Mouse (Mus musculus): ENCODE results near the gene Olfr56.
"Not testable (repeated sequence)": the region's sequence is repeated elsewhere in the genome, so short reads cannot be mapped to it uniquely, and the experiment has no call there.

Gene Olfr56

DNA sequence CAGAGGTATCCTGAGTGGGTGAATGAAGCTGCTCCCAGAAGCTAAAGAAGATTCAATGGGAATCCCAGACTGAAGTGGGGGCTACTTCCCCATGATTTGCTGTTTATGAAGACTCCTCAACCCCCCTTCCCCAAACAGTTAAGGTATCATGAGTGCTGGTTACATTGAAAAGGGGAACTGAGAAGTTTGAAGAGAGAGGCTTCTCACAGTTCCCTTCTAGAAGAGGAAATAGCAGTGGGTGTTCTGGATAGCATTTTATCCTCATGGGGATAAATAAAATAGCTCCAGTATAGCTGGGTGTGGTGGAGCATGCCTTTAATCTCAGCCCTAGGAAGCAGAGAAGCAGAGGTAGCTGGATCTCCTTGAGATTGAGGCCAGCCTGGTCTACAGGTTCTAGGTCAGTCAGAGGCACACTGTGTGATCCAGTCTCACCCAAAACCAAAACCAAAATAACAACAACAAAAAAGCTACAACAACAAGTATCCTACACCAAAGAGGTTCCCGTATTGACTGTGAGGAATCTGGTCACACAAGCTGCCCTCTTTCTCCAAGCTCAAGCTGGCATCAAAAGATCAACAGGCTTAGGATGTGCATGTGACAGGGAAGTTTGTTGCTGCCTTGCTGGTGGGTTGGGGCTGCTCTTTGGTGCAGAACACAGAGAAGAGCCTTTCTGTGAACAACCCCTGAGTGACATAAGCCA lies at the start of gene Olfr56:
Gene Olfr56, plus strand, starts transcription at position 650 of the 700 bp plus-strand sequence.
- in situ Hi-C loops (cut with MboI): not testable (repeated sequence)

DNA sequence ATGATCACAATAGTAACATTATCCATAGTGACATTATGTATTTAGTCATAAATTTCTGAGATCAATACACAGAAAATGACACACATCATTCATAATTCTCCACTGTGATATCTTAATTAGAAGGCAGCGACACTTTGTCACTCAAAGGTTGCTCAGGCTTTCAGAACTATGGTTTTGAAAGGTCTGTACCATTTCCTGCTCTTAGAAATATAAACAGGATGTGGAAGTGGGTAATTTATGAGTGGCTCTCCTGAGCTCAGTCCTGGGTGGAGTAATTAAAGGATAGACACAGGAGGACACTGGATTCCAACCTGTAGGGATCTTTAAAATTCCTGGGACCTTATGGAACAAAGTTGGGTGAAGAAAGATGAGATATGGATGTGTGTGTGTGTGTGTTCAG lies 45.3 kb upstream of the Olfr56 start:
- in situ Hi-C loops (cut with MboI): not testable (repeated sequence)

DNA sequence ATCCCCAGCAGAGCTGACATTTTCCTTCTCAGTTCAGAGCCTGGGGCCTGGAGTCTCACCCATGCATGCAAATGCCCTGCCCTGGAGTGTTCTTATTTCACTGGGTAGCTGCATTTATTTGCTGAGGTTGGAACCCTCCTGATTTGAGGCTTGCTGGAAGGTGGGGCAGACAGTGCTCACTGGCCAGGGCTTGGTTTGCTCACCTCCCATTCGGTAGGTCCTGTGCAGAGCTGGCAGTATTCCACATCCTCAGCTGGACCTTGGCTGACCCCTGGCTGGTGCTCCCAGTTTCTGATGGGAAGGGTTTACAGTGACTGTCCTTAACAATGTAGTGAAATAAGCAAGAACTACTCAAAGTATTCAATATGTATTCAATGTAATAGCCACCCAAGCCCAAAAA lies 44.8 kb upstream of the Olfr56 start:
- in situ Hi-C loops (cut with MboI): not testable (repeated sequence)

DNA sequence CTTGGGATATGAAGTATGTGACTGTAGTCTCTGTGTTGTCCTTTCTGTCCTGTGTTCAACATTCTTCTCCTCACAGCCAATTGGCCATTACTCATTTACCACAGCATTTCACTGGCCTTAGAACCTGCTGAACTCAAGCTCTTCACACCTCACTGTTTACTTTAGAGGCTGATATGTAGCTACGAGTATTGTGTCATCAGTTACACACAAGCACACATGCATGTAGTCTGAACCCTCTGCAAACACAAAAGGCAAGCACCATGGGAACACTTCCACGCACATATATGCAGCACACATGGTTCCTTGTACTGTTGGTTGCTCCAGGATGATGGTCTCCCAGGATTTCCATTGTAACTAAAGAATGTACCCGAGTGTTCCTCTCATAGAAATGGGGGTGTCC lies 43.4 kb upstream of the Olfr56 start:
- in situ Hi-C loops (cut with MboI): not testable (repeated sequence)

DNA sequence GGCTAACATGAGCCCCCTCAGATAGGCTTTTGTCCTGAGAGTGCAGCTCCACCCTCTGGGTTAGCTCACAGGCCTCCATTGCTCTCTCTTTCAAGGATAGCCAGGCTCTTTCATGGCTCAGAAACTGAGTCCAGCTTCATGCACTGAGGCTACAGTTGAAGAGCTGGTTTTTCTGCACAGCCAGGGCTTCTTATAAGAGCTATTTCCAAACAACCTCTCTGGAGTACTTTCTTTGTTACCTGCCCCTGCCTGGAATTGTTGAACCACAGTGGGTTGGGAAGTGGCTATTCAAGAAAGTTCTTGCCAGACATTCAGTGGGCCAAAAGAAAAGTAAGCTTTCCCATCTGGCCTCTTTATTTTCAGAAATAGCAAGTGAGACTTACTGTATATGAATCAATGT lies 39.4 kb upstream of the Olfr56 start:
- in situ Hi-C loops (cut with MboI): not testable (repeated sequence)

DNA sequence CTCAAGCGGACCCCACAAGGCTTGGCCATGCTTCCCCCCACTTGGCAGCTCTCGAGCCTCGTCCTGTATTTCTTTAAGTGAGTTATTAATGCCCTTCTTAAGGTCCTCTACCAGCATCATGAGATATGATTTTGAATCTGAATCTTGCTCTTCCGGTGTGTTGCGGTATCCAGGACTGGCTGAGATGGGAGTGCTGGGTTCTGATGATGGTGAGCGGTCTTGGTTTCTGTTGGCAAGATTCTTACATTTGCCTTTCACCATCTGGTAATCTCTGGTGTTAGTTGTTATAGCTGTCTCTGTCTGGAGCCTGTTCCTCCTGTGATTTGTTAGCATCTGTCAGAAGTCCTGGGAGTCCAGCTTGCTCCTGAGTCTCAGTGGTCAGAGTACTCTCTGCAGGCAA lies 32.6 kb upstream of the Olfr56 start, which contains the start of gene Psme2b:
Gene Psme2b, minus strand, starts transcription at position 101 of the 400 bp plus-strand sequence.
- in situ Hi-C loops (cut with MboI): not testable (repeated sequence)

DNA sequence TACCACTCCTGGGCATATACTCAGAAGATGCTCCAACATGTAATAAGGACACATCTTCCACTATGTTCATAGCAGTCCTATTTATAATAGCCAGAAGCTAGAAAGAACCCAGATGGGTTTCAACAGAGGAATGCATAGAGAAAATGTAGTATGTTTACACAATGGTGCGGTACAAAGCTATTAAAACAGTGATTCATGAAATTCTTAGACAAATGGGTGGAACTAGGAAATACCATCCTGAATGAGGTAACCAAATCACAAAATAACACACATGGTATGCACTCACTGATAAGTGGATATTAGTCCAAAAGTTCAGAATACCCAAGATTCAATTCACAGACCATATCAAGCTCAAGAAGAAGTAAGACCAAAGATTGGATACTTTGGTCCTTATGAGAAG lies 4.0 kb upstream of the Olfr56 start:
- in situ Hi-C loops (cut with MboI): not testable (repeated sequence)

DNA sequence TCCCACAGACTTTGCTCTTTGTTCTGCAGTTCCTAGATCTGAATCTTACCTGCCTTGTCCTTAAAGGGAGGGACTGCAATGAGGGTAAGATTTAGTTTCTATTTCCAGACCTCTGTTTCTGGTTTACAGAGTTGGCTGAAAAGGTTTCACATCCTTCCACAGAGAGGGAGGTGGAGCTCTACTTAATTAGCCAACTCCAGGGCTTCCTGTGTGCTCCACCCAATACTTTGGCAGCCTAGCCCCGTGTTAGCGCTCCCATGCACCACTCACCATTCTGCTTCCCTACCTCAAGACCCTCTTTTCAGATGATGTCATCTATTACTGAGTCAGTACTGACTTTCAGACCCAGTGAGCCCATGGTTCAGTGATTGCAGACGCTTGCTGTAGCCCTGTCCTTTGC lies 562 bp downstream of the Olfr56 start, which contains the start of gene 9930111J21Rik1:
Gene 9930111J21Rik1, minus strand, starts transcription at position 148 of the 400 bp plus-strand sequence.
- in situ Hi-C loops (cut with MboI): not testable (repeated sequence)

DNA sequence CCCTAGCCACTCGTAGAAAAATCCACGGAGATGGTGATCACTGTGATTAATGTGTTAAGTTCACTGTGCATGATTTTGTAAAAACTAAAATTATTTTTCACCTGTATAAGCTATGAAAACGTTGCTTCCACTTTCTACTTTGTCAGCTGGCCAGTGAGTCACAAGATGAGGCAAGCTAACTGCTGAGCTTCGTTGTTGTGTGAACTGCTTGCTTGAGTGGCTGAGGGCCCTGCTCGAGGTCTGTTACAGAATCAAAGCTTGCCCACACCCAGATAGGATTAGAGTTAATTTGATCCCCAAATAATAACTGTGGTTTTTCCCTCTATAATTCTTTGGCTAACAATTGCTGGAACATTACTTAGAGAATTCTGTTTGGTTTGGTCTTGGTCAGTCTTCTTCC lies 1.4 kb downstream of the Olfr56 start:
- in situ Hi-C loops (cut with MboI): not testable (repeated sequence)

DNA sequence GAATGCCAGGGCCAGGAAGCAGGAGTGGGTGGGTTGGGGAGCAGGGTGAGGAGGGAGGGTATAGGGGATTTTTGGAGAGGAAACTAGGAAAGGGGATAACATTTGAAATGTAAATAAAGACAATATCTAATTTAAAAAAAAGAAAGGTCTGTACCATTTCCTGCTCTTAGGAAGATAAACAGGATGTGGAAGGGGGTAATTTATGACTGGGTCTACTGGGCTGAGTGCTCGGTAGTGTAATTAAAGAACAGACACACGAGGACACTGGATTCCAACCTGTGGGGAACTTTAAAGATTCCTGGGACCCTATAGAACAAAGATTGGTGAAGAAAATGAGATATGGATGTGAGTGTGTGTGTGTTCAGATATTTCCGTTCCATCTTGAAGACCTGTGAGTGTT lies 4.2 kb downstream of the Olfr56 start:
- in situ Hi-C loops (cut with MboI): not testable (repeated sequence)

DNA sequence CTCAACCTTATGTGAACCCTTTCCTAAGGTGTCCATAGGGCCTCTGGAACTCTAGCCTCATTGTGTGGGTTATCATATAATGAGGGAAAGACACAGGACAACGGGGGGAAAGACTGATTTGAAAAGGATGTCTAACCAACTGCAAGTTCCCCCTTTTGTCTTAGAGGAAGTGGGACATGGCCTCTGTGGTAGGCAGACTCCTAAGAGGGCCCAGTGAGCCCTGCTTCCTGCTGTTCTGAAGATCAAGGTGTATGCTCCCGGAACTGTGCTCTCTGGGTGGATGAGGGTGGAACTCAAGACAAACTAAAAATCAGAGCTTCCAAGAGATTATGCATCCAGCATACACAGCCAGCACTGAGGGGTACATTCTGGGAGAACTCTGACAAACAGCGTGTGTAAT lies 9.5 kb downstream of the Olfr56 start:
- in situ Hi-C loops (cut with MboI): not testable (repeated sequence)

DNA sequence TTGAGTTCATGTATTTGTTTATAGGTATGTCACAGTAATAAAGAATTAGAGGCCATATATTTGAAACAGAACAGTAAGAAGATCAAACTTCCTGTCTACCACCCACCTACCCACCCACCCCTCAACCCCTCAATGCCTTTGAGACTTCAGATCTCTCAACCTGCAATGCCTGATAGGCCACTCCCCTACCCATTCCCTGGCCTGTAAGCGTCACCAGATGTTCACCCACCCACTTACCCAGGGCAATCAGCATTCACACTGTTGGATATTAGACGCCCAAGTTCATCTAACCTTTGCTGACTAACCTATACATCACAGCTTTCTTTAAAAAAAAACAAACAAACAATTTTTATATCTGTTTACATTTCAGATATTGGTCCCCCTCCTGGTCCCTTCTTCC lies 11.3 kb downstream of the Olfr56 start:
- in situ Hi-C loops (cut with MboI): not testable (repeated sequence)

DNA sequence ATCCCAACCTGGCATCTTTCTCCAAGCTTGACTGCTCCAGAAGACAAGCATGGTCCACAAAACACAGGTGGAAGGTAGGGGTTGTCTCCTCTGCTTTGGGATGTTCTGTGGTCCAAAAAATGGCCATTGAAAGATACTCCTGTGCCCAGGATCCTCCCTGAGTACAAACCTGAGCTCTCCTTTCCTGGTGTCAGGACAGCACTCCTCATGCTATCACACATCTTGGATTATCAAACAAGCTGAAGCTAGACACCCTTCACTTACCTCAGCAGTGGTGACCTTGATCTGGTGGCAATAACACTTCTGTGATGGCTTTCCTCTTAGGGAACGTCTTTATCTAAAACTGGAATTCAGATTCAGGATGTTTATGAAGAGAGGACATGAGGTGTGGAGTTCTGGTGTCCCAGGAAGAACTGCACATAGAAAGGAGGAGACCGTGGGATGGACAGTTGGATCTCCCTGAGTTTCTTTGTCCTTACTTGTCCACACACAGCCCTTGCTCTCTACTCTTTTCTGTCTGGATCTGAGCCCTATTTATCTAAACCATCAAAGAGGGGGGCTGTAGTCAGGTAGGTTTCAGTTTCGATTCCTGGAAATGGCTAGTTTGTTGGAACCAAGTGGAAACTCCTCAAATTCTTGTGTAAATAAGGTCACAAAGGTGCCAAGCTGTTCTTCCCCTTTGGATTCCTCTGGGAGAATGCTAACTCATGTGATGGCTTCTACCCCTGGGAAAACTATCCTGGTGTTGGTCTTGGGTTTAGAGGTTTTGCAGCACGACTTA lies 13.2 kb downstream of the Olfr56 start, which contains the start of gene Gm12185:
Gene Gm12185, minus strand, starts transcription at position 487 of the 781 bp plus-strand sequence.
- in situ Hi-C loops (cut with MboI): not testable (repeated sequence)

DNA sequence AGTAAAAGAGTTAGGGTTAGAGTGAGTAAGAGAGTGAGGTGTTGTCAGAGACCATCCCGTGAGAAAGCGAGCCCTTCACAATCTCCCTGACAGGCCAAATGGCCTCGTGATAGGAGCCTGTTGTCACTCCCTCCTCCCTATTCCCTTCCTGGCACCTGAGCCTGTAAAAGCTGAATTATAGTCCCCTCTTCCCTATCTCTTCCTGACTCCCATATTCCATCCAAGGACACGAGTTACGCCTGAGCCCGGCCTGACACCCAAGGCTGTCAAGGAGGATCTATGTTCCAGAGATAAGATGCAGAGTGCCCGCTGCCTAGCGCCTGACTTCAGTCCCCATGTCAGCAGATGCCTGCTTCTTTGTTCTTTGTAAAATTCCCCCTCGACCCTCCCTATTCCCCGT lies 14.6 kb downstream of the Olfr56 start:
- in situ Hi-C loops (cut with MboI): not testable (repeated sequence)

DNA sequence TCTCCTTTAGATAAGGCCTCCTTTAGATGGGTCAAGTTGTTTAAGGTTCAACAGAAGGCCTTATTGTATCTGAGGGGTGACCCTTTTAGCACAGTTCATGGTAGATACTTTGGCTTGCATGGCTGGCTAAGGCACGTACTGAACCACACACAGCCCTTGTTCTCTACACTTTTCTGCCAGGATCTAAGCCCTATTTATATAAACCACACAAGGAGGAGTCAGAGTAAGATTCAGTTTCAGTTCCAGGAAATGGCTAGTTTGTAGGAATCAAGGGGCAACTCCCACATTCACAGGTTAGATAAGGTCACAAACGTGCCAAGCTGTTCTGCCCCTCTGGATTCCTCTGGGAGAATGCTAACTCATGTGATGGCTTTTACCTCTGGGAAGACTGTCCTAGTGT lies 15.3 kb downstream of the Olfr56 start, which contains the start of gene Tgtp1:
Gene Tgtp1, minus strand, starts transcription at position 155 of the 400 bp plus-strand sequence.
- in situ Hi-C loops (cut with MboI): not testable (repeated sequence)

DNA sequence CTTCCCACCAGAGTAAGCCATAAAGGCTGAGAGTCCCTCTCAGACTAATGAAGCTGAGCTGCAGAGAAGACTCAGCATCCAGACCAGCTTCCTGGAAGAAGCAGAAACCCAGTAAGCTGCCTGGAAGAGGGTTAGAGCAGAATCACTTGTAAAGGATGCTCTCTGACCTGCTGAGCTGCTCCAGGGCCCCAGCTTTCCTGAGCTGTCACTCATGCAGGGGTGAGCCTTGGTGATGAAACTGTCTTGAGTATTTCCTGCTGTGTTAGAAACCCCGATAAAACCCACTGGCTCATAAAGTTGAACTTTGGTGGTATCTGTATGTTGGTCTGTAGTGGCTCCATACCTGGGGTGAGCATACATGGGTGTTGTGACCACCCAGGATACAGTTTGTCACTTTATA lies 21.7 kb downstream of the Olfr56 start:
- in situ Hi-C loops (cut with MboI): not testable (repeated sequence)

DNA sequence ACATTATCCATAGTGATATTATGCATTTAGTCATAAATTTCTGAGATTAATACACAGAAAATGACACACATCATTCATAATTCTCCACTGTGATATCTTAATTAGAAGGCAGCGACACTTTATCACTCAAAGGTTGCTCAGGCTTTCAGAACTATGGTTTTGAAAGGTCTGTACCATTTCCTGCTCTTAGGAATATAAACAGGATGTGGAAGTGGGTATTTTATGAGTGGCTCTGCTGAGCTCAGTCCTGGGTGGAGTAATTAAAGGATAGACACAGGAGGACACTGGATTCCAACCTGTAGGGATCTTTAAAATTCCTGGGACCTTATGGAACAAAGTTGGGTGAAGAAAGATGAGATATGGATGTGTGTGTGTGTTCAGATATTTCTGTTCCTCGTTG lies 27.6 kb downstream of the Olfr56 start:
- in situ Hi-C loops (cut with MboI): not testable (repeated sequence)

DNA sequence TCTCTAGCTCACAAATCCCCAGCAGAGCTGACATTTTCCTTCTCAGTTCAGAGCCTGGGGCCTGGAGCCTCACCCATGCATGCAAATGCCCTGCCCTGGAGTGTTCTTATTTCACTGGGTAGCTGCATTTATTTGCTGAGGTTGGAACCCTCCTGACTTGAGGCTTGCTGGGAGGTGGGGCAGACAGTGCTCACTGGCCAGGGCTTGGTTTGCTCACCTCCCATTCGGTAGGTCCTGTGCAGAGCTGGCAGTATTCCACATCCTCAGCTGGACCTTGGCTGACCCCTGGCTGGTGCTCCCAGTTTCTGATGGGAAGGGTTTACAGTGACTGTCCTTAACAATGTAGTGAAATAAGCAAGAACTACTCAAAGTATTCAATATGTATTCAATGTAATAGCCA lies 28.1 kb downstream of the Olfr56 start:
- in situ Hi-C loops (cut with MboI): not testable (repeated sequence)

DNA sequence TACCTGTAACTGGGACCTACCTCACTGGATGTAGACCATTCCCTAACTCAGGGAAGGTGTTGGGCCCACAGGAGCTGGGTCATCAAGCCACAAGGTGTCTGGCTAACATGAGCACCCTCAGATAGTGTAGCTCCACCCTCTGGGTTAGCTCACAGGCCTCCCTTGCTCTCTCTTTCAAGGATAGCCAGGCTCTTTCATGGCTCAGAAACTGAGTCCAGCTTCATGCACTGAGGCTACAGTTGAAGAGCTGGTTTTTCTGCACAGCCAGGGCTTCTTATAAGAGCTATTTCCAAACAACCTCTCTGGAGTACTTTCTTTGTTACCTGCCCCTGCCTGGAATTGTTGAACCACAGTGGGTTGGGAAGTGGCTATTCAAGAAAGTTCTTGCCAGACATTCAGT lies 33.4 kb downstream of the Olfr56 start:
- in situ Hi-C loops (cut with MboI): not testable (repeated sequence)

DNA sequence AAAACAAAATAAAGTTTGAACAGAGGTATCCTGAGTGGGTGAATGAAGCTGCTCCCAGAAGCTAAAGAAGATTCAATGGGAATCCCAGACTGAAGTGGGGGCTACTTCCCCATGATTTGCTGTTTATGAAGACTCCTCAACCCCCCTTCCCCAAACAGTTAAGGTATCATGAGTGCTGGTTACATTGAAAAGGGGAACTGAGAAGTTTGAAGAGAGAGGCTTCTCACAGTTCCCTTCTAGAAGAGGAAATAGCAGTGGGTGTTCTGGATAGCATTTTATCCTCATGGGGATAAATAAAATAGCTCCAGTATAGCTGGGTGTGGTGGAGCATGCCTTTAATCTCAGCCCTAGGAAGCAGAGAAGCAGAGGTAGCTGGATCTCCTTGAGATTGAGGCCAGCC lies 71.4 kb downstream of the Olfr56 start:
- in situ Hi-C loops (cut with MboI): not testable (repeated sequence)

DNA sequence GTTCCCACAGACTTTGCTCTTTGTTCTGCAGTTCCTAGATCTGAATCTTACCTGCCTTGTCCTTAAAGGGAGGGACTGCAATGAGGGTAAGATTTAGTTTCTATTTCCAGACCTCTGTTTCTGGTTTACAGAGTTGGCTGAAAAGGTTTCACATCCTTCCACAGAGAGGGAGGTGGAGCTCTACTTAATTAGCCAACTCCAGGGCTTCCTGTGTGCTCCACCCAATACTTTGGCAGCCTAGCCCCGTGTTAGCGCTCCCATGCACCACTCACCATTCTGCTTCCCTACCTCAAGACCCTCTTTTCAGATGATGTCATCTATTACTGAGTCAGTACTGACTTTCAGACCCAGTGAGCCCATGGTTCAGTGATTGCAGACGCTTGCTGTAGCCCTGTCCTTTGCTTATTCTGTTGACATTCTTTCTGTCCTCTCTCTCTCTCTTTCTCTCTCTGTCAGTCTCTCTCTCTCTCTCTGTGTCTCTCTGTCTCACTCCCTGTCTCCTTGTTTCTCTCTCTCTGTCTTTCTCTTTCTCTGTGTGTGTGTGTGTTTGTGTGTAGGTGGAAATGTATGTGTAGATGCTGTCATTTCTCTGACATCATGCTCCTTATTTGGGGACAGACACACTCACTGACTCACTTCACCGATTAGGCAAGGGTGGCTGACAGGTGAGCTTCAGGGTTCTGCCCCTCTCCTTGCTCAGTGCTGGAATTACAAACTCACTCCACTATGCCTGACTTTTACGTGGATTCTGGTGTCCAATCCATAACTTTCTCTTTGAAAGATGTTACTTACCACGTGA lies 72.6 kb downstream of the Olfr56 start, which contains the start of gene 9930111J21Rik2:
Gene 9930111J21Rik2, minus strand, starts transcription at position 150 of the 799 bp plus-strand sequence.
- in situ Hi-C loops (cut with MboI): not testable (repeated sequence)

DNA sequence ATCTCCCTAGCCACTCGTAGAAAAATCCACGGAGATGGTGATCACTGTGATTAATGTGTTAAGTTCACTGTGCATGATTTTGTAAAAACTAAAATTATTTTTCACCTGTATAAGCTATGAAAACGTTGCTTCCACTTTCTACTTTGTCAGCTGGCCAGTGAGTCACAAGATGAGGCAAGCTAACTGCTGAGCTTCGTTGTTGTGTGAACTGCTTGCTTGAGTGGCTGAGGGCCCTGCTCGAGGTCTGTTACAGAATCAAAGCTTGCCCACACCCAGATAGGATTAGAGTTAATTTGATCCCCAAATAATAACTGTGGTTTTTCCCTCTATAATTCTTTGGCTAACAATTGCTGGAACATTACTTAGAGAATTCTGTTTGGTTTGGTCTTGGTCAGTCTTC lies 73.2 kb downstream of the Olfr56 start:
- in situ Hi-C loops (cut with MboI): not testable (repeated sequence)

Measured in mature B cell (primary cell).